Mouse (Mus musculus) kidney, postnatal 4 days (tissue): ENCODE results near the gene Vps72.
"Not testable (repeated sequence)": the region's sequence is repeated elsewhere in the genome, so short reads cannot be mapped to it uniquely, and the experiment has no call there.

Experiments used
- DNase-seq, 2 experiments: peaks; one replicate each; pipeline ENCODE4 v3.0.0; 2021; ENCODE audit warnings: mixed read lengths in 2 of 2

The Vps72 gene

DNA sequence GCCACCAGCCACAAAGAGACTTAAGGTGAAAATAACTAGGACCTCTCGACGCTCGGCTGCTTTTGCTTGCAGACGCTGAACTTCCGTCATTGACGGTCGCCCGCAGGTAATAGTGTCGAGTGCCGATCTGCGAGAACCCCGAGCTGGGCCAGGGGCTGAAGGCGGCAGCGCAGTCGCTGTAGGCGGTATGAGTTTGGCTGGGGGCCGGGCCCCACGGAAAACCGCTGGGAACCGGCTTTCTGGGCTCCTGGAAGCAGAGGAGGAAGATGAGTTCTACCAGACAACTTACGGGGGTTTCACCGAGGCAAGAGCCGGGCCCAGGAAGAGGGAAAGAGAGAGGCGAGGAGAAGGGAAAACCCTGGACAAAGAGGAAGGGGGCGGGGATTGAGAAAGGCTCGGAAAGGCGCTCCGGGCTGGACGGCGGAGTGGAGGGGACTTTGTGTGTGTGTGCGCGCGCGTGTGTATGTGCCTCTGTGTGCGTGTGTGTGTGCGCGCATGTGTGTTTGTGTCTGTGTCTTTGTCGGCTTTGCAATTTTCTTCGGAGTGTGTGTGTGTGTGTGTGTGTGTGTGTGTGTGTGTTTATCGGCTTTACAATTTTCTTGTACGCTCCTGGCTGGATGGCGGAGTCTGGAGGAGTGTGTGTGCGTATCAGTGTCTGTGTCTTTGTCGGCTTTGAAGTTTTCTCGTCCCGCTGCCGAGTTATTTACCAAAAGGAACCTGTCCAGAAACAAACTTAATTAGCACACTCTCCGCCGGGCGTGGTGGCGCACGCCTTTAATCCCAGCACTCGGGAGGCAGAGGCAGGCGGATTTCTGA is at the start of gene Vps72:
Vps72 (plus strand) TSS at position 112 of the 816 bp plus-strand sequence.
- peak; percentile 90 to 95 for DNase-seq

DNA sequence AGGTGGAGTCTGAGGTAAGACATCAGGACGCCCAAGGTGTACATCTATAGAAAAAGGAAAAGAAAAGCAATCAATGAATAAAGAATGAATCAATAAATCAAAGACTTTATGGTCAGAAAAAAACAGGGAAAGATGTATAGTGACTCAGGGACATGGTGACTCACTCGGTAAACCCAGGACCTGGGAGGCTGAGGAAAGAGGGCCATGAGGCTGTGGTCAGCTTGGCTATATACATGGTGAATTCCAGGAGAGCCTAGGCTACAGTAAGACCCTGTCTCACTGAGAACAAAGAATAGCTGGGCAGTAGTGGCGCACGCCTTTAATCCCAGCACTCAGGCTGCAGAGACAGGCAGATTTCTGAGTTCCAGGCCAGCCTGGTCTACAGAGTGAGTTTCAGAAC is 47.1 kb upstream of the Vps72 start:
- no peak for DNase-seq

DNA sequence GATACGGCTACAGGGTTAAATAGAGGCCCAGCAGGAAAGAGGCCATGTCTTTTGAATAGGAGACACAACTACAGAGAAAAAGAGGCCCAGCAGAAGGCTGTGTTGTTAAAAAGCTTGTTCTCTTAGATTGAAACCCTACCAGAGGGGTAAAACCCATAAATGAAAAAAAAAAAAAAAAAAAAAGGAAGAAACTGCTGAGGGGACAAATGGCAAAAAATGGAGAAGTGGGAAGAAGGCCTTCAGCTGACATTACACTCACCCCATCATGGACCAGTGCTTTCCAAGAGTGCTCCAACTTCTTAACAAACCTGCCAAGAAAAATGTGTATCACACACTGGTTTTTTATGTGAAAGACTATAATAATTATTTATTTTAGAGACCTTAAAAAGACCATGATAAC is 45.3 kb upstream of the Vps72 start:
- no peak for DNase-seq

DNA sequence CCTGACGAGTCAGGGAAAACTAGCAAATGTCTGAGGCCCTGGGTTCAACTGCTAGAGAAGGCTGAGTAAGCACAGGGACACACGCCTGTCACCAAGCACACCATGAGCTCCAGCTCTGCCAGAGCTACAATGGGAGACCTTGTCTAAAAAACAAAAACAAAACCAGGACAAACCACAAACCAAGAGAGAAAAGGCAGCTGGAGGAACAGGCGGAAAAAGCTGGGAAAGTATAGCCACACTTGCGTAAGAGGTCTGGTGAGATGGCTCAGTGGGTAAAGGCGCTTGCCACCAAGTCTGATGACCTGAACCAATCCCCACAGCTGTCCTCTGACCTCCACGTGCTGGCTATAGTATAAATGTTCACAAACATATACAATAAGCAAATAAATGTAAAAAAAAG is 44.7 kb upstream of the Vps72 start:
- no peak for DNase-seq

DNA sequence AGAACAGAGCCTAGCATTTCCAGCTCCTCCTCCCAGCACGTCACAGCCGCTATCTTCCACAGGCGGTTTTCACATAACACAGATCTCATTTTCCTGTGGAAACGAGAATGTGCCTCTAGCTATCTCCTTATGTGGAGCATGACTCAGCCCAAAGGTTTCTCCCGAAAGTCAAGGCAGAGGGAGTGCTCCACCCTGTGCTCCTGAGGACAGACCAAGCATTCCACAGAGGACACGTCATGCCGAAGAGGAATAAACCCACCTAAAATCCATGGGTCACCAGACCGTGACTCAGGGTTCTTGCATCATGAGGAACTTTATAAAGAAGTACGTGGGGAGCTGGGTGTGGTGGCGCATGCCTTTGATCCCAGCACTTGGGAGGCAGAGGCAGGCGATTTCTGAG is 44.3 kb upstream of the Vps72 start:
- no peak for DNase-seq

DNA sequence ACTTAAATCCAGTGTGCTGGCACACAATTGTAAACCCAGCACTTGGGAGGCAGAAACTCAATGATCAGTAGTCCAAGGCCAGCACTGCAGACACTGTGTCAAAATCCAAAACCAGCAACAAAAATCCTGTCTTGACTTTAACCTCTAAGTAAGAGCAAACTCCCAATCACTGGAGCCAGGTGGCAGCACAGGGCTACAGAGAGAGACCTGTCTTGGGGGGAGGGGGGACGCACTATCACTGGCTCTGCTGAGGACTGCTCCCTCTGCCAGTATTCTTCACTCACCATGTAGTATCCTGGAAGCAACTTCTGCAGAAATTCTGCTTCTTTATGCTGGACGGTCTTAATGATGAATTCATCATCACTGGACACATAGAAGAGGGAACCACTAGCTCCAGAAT is 39.2 kb upstream of the Vps72 start:
- peak in 1 of 2 experiments; percentile 26 for DNase-seq

DNA sequence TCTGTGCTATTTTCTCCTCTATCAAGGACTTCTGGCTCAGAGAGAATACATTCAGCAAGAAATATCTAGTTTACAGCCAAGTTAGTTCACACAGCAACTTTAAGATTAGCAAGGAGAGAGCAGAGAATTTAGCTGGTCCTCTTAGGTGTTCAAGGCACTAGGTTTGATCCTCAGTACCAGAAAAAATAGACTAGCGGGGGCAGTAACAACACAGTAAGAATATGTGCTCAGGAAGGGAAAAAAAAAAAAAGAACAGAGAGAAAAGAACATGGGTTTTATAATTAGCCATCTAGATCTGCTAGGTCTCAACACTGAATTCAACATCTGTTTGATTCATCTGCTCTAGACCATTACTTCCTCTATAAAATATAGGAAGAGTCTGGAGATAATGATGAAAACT is 22.8 kb upstream of the Vps72 start:
- no peak for DNase-seq

DNA sequence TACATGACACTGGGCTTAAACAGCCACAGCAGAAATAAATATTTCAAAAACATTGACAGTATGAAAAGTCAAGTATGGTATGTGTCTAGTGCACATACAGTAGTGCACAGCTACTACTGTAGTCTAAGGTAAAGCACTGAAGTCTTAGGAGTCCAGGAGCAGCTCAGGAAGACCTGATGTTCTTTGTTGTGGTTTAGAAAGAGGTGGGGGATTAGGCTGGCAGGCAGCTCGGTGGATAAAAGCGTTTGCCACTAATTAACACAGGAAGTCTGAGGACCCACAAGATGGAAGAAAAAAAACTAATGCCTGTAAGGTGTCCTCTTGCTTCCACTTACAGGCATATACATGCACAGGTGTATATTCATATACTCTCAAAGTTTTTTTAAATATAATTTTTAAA is 10.0 kb upstream of the Vps72 start:
- no peak for DNase-seq

DNA sequence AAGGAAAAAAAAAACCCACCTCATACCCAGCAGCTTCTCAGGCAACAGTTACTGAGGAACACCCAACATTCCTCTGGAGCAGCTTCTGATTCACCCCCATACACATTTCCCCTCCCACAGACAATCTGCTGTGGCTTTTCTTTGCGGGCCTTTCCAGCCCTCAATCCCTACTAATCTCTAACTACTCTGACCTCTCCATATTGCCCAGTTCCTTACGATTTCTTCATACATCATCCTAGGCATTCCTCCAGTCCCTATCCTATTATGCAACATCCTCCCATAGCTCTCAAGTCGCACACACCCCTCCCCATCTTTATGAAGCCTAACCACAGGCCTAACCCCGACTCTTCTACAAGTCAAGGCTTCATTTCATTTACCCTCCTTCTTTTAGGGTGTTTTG is 5.7 kb upstream of the Vps72 start:
- DNase-seq: no peak

DNA sequence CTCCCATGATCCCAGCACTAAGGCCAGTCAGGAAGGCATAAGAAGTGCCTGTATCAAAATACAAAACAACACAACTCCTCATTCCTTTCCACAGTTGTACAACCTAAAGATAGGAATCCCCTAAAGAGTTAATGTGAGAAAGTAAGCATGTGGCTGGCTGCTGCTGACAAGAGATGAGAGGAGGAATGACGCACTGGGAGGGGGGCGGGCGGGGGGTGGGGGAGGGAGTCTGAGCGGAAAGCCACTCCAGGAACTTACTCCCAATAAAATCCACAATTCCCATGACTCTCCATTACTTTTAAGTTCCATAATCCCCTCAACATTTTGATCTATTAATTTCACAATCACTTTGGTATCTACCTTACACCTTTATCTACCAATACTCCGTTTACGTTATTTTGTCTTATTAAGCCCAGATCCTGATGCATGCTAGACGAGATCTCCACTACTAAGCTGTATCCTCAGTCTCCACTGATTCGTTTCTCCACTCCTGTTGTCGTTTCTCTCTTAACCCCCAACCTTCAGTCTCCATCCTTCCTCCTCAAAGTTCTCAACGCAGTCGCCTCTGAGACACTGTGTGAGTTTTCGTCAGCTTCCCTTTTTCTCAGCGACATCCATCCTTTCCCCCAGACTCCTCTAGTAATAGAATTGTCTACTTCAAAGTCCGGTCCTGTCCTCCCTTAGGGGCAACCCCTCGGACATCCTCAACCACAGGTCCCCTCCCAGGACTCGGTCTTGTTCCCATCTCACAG is 5.1 kb upstream of the Vps72 start:
- DNase-seq: no peak

DNA sequence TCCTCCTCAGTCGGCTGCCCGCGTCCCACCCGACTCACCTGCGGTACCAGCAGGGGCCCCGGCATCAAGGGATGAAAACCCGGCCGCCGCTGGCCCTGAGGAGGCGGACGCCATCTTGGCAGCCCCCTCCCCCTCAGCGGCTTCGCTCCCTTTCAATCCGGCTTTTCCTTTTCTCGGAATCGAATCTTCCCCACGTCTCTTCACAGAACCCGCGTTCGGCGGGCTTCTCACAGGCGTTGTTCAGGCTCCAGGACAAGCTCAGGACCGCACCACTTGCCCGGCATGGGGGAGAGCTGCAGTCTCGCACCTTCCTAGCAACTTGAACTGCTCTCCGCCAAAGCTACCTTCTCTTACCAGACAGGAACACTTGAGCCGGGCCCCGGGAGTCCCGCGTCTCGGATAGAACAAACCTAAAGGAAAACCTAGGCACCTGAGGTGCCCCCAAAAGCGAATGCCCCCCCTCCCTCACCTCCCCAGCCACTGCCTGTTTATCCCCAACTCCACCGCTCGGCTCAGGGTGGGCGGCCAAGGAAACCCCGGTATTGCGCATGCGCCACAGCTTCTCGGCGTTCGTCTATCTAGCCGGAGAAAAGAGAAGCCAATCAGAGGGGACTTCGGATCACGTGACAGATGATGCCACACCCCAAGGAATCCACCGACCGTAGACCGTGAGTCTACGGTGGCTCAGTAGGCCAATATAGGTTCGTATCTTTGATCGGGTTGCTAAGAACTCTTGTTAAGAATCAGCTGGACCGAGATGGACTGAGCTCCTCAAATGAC is 4.3 kb upstream of the Vps72 start, which contains the start of gene Pip5k1a:
Pip5k1a (minus strand) TSS at position 593 of the 780 bp plus-strand sequence.
- DNase-seq: peak; percentile 97 to 98

DNA sequence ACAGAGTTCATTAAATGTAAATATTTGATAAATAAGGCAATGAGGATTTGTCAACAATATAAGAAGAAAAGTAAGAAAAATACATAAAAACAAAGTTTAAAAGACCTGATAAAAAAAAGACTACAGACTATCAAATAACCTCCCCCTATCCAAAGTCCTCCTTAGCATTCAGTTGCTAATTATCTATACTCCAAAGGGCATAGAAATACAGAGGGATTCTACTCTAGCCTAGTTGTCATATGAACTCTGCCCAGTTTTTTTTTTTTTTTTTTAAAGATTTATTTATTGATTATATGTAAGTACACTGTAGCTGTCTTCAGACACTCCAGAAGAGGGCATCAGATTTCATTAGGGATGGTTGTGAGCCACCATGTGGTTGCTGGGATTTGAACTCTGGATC is 3.5 kb upstream of the Vps72 start:
- not testable (repeated sequence) for DNase-seq

DNA sequence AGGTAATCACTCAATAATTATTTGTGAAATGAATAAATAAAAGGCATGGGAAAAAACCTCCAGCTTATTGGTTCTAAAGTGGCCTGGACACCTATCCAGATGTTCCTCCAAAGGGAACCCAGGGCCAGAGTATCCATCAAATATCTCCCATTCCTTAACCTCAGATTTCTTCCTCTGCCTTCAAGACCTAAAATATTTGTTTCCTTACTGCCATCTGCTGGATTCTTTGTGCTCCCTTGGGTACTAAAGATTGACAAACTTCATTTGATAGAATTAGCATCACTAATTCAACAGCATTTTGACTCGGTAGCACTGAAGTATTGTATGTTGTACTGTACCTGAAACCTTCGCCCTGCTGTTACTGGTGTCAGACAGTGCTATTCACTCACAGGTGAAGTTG is 2.9 kb upstream of the Vps72 start:
- DNase-seq: no peak

DNA sequence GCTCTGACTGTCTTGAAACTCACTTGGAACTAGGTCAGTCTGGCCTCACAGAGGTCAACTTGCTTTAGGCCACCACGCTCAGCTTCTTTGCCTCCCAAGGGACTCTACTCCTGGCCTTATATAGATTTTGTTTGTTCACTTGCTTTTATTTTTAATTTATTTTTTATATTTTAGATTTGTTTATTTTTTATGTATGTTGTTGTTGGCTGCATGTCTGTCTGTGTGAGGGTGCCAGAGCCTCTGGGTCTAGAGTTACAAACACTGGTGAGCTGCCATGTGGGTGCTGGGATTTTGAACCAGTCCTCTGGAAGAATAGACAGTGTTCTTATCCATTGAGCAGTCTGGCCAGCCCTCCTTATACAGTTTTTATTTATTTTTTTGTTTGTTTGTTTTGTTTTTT is 1.9 kb downstream of the Vps72 start:
- no peak for DNase-seq

DNA sequence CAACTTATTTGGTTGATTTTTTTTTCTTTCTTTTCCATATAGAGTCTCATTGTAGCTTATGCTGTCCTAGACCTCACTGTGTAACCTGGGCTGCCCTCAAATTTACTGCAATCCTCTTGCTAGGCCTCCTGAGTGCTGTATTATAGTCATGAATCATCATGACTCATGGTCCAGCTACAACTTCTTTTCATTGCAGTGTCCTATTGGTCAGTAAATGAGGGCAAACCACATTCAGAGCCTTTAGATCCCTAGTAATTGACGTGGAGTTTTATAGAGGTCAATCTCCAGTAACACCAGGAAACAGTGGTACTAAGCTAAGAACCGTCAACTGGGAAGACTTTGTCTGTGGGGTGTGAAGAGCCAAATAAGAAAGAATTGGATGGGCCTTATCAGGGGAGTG is 6.9 kb downstream of the Vps72 start:
- no peak for DNase-seq

DNA sequence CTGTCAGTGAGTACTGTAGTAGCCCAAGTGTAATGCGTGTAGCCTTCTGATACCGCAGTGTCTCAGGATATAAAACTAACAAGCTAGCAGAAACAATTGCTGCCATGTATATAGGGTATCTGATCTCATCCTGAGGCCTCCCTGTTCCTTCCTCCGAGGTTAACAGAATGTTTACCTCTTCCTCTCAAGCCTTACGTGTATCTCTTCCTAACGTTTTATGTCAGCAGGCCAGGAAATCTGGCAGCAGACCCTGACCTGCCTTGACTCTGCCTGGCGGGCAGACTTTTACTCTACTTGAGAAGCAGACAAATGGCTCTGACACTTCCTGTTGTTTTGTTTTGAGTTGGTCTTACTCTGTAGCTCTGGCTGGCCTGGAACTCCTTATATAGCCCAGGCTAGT is 10.8 kb downstream of the Vps72 start:
- peak in 1 of 2 experiments; percentile 35 for DNase-seq

DNA sequence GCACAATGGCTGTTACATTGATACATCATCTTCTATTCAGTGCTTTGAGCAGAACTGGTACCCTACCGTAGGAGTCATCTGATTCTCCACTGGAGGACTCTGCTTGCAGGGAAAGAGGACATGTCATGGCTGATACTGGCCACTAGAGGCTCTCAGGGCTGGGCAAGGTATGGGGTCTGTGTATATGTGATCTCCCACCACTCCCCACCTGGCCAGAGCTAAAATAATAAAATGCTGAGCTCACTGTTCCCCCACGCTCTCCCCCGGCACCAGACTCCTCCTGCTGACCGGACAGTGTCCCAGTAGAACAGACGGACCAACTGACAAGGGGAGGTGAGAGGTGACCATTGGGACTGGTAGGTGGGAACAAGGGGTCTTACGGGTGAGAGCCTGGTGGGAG is 13.4 kb downstream of the Vps72 start, which contains the start of gene Tmod4:
Tmod4 (plus strand) TSS at position 231 of the 400 bp plus-strand sequence.
- DNase-seq: peak; percentile 34 to 53

DNA sequence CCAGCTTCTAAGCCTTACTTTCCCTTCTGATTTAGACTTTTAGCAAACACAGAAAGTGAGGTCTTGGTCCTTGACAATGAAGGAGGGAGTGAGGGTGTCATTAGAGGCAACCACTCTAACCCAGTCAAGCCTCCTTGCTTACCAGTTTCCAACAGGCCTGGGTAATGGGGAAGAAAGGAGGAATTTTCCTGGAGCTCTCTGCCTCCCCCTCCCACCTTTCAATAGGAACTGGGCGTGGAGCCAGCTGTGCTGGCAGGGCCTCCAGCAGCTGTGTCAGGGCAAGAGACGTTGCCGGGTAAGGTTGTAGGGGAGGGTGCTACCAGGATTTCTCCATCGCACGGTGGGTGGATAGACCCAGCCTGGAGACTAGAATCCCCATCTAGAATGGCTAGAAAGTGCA is 14.2 kb downstream of the Vps72 start:
- DNase-seq: peak; percentile 68 to 77

DNA sequence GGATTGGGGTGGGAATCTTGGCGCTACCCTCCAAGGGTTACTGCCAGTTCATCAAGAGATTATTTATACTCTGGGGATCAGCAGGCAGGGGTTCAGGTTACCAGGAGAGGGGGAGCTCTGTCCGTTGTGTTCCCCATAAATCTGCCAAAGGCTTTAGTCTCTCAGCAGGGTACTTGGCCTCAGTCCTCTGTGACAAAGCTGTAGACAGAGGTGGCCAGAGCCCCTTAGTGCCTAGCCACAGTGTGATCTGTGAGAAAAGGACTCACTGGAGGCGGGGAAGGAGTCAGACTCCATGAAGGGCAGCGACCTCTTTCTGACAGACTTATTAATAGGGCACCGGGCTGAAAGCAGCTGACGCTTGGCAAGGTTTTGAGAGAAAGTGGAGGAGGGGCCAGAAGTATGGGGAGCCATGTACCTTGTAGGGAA is 18.4 kb downstream of the Vps72 start:
- DNase-seq: peak; percentile 44 to 67

DNA sequence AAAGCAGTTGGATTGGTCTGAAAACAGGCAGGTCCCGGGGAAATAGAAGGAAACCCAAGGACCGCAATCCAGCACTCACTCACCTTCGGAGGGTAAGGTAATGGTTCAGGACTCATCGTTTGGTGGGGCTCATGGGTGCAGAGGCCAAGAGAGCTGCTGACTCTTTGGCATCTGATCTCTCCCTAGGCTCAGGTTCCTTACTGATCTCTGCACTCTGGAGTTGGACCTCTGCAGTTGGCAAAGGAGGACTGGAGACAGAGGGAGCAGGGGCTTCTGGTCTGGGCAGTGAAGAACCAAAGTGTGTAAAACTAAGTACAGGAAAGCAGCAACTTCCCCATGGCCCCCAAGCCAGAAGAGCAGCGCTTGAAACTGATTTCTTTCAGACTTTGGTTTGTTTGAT is 19.3 kb downstream of the Vps72 start:
- no peak for DNase-seq

DNA sequence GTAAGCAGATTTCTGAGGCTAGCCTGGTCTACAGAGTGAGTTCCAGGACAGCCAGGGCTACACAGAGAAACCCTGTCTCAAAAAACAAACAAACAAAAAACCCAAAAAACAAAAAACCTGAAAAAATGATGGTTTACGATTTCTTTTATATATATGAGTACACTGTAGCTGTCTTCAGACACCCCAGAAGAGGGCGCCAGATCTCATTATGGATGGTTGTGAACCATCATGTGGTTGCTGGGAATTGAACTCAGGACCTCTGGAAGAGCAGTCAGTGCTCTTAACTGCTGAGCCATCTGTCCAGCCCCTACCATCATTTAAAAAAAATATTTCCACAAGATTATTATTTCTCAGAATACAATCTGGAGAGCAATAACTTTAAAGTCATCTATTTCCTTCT is 21.6 kb downstream of the Vps72 start:
- DNase-seq: not testable (repeated sequence)

DNA sequence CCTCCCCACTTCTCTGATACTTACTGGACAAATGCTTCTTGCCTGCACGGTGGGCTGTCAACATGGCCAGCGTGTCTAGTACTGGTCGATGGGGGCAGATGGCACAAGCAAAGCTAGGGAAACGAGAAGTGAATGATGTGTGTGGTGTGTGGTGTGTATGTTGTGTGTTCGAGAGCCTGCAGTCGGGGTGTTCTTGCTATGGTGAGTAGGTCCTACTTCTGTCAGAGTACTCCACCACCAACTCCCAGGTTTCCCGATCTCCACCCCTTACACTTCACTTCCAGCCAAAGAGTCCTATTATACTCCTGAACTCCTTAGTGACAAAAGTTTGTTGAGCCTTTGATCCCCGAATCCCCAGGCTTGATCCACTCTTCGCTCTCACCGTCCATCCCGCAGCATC is 22.4 kb downstream of the Vps72 start:
- no peak for DNase-seq

DNA sequence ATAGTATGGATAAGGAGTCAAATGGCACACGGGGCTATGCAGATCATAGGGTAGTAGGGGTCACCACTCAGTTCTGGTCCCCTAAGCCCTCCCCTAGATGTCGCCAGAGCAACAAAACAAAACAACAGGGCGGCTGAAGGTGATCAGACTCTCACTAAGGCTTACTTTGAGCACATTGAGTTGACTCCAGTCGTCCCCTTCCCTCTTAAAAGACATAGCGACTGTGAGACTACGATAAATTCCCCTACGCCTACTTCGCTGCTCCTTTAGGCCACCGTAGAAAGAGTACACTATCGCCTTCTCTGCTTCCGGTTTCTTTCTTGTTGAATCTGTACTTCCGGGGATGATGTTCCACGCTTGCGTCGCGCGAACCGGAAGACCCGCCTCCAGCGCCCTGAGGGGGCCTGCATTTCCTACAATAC is 22.9 kb downstream of the Vps72 start, which contains the start of the genes Scnm1 and Lysmd1:
Scnm1 (minus strand) TSS at position 332 of the 422 bp plus-strand sequence.
Lysmd1 (plus strand) TSS at position 409 of the 422 bp plus-strand sequence.
- DNase-seq: peak; percentile 89 to 93
